Mouse (Mus musculus) midbrain, embryonic 10.5 days (tissue): ENCODE measurements at regions not wholly inside any gene's neighbourhood (a gene's known extent, or its start where the extent isn't known, plus 50 kb on each side); places are given as distances from the start of the nearest gene placed in this dataset.
A peak's percentile ranks its signal among the peaks of the same experiment; 100 is the strongest.

Experiments used
- DNase-seq: peaks from one replicate; pipeline ENCODE4 v3.0.0-alpha.2; 2017; ENCODE audit warnings: low spot score
- H3K27ac ChIP-seq: fragments of 300-500 bp; sonication (generic); replicated peaks from 2 replicates; pipeline ENCODE4 v1.5.1; 2016; ENCODE audit warnings: mild to moderate bottlenecking
- H3K27me3 ChIP-seq: fragments of 300-500 bp; sonication (generic); 2 replicates; pipeline ENCODE4 v1.6.1; 2016; ENCODE audit warnings: low read depth, mild to moderate bottlenecking; ENCODE audit not compliant: poor library complexity, severe bottlenecking
- H3K36me3 ChIP-seq: fragments of 300-500 bp; sonication (generic); 2 replicates; pipeline ENCODE4 v1.6.1; 2016; ENCODE audit warnings: mild to moderate bottlenecking, moderate library complexity
- H3K4me1 ChIP-seq: fragments of 300-500 bp; sonication (generic); 2 replicates; pipeline ENCODE4 v1.6.1; 2016
- H3K4me3 ChIP-seq: fragments of 300-500 bp; sonication (generic); 2 replicates; pipeline ENCODE4 v1.5.1; 2016; ENCODE audit warnings: mild to moderate bottlenecking, moderate library complexity
- H3K9me3 ChIP-seq: fragments of 300-500 bp; sonication (generic); replicated peaks from 2 replicates; pipeline ENCODE4 v1.6.1; 2016; ENCODE audit warnings: mild to moderate bottlenecking
- WGBS: fragments of 180-500 bp; shearing (Covaris S2); methylation state at CpG from one replicate; pipeline ENCODE4 v1.1.7; 2016; 5-methylcytosine and 5-hydroxymethylcytosine counted together

- Histone ChIP-seq H3K4me3 (peak overlapping the region; percentile 28; the same call in 1 of the 2 replicates), H3K4me1 (peaks cover 21% of the 10 kb centered on the region), H3K9me3 (no peaks in the 10 kb centered on the region), H3K27ac (0 out of 2 replicates have a peak overlapping the region, but pooled peaks have one; percentile 46), H3K27me3 (peaks cover 92% of the 10 kb centered on the region), H3K36me3 (no peaks in the 10 kb centered on the region)
- DNase-seq: peak; percentile 30
- WGBS: 18% methylated on average over 6 of the region's 6 CpGs
Observed at GRCm38 (mm10) chr7:69950221-69950670, 416.3 kb downstream of the Nr2f2 start.

GRCm38 (mm10) chr7:69949647-69950121 is 416.9 kb downstream of the Nr2f2 start:
- Histone ChIP-seq H3K4me3 (peak overlapping the region; percentile 28), H3K9me3 (no peaks in the 10 kb centered on the region), H3K27me3 (peaks cover 88% of the 10 kb centered on the region), H3K4me1 (peaks cover 21% of the 10 kb centered on the region), H3K36me3 (no peaks in the 10 kb centered on the region), H3K27ac (peak overlapping the region; percentile 46)
- DNase-seq: peak; percentile 20
- WGBS: 35% methylated on average over 10 of the region's 10 CpGs

- no peak for DNase-seq
- Histone ChIP-seq H3K27ac (no peak overlapping the region), H3K9me3 (no peaks in the 10 kb centered on the region), H3K36me3 (no peaks in the 10 kb centered on the region), H3K4me1 (peaks cover 21% of the 10 kb centered on the region), H3K4me3 (no peak overlapping the region), H3K27me3 (peaks cover 59% of the 10 kb centered on the region)
- 92% methylated on average over 3 of the region's 3 CpGs for WGBS
Observed at GRCm38 (mm10) chr7:69946396-69946795, 420.1 kb downstream of the Nr2f2 start.

GRCm38 (mm10) chr7:69941881-69942280 is 424.7 kb downstream of the Nr2f2 start:
- DNase-seq: no peak
- no peaks in the 10 kb centered on the region for H3K4me1 ChIP-seq
- 93% methylated on average over 6 of the region's 6 CpGs for WGBS
- H3K27ac ChIP-seq: no peak overlapping the region
- no peak overlapping the region for H3K4me3 ChIP-seq
- H3K36me3 ChIP-seq: no peaks in the 10 kb centered on the region
- peaks cover 17% of the 10 kb centered on the region for H3K27me3 ChIP-seq
- H3K9me3 ChIP-seq: no peaks in the 10 kb centered on the region

GRCm38 (mm10) chr7:69925261-69925660 is 441.3 kb downstream of the Nr2f2 start:
- DNase-seq: no peak
- no peaks in the 10 kb centered on the region for H3K36me3 ChIP-seq
- no peak overlapping the region for H3K4me3 ChIP-seq
- peaks cover 9% of the 10 kb centered on the region for H3K4me1 ChIP-seq
- 86% methylated on average over 5 of the region's 5 CpGs for WGBS
- peaks cover 5% of the 10 kb centered on the region for H3K27me3 ChIP-seq
- H3K27ac ChIP-seq: no peak overlapping the region
- H3K9me3 ChIP-seq: no peaks in the 10 kb centered on the region

- H3K27ac ChIP-seq: no peak overlapping the region
- H3K4me1 ChIP-seq: peaks cover 6% of the 10 kb centered on the region
- H3K27me3 ChIP-seq: no peaks in the 10 kb centered on the region; the same call in 1 of the 2 replicates
- DNase-seq: no peak
- no peak overlapping the region for H3K4me3 ChIP-seq
- H3K36me3 ChIP-seq: no peaks in the 10 kb centered on the region
- no peaks in the 10 kb centered on the region for H3K9me3 ChIP-seq
Observed at GRCm38 (mm10) chr7:69924551-69924950, 442.0 kb downstream of the Nr2f2 start.

- no peaks in the 10 kb centered on the region for H3K27me3 ChIP-seq
- H3K4me3 ChIP-seq: no peak overlapping the region
- DNase-seq: no peak
- 85% methylated on average over 4 of the region's 4 CpGs for WGBS
- H3K4me1 ChIP-seq: no peaks in the 10 kb centered on the region
- no peaks in the 10 kb centered on the region for H3K36me3 ChIP-seq
- H3K27ac ChIP-seq: no peak overlapping the region
- H3K9me3 ChIP-seq: no peaks in the 10 kb centered on the region
Observed at GRCm38 (mm10) chr7:69911760-69912159, 454.8 kb downstream of the Nr2f2 start.

- no peaks in the 10 kb centered on the region for H3K9me3 ChIP-seq
- no peaks in the 10 kb centered on the region for H3K27me3 ChIP-seq
- peaks cover 18% of the 10 kb centered on the region for H3K4me1 ChIP-seq
- H3K27ac ChIP-seq: no peak overlapping the region; the same call in 1 of the 2 replicates
- DNase-seq: no peak
- H3K36me3 ChIP-seq: no peaks in the 10 kb centered on the region
- no peak overlapping the region for H3K4me3 ChIP-seq
- WGBS: 64% methylated on average over 9 of the region's 9 CpGs
Observed at GRCm38 (mm10) chr7:69890503-69891061, 476.0 kb downstream of the Nr2f2 start.

GRCm38 (mm10) chr7:69888251-69888650 is 478.3 kb downstream of the Nr2f2 start:
- DNase-seq: no peak
- peaks cover 18% of the 10 kb centered on the region for H3K4me1 ChIP-seq
- no peaks in the 10 kb centered on the region for H3K36me3 ChIP-seq
- 76% methylated on average over 7 of the region's 7 CpGs for WGBS
- H3K9me3 ChIP-seq: no peaks in the 10 kb centered on the region
- H3K27ac ChIP-seq: no peak overlapping the region
- no peaks in the 10 kb centered on the region for H3K27me3 ChIP-seq
- no peak overlapping the region for H3K4me3 ChIP-seq

GRCm38 (mm10) chr7:69877031-69877430 is 489.5 kb downstream of the Nr2f2 start:
- Histone ChIP-seq H3K36me3 (no peaks in the 10 kb centered on the region), H3K4me1 (no peaks in the 10 kb centered on the region), H3K4me3 (no peak overlapping the region), H3K27me3 (no peaks in the 10 kb centered on the region), H3K27ac (no peak overlapping the region), H3K9me3 (0 out of 2 replicates have a peak, but pooled peaks cover 4% of the 10 kb centered on the region)
- DNase-seq: no peak

- DNase-seq: no peak
- H3K9me3 ChIP-seq: no peaks in the 10 kb centered on the region
- H3K27me3 ChIP-seq: no peaks in the 10 kb centered on the region
- 93% methylated on average over 3 of the region's 3 CpGs for WGBS
- no peak overlapping the region for H3K4me3 ChIP-seq
- H3K27ac ChIP-seq: no peak overlapping the region
- no peaks in the 10 kb centered on the region for H3K4me1 ChIP-seq
- H3K36me3 ChIP-seq: no peaks in the 10 kb centered on the region
Observed at GRCm38 (mm10) chr7:69865801-69866200, 500.7 kb downstream of the Nr2f2 start.

- H3K9me3 ChIP-seq: no peaks in the 10 kb centered on the region
- H3K4me3 ChIP-seq: no peak overlapping the region
- no peaks in the 10 kb centered on the region for H3K4me1 ChIP-seq
- H3K27me3 ChIP-seq: no peaks in the 10 kb centered on the region
- H3K27ac ChIP-seq: no peak overlapping the region
- H3K36me3 ChIP-seq: no peaks in the 10 kb centered on the region
- WGBS: 85% methylated on average over 19 of the region's 19 CpGs
- no peak for DNase-seq
Observed at GRCm38 (mm10) chr7:69844631-69845324, 521.8 kb downstream of the Nr2f2 start.

- no peaks in the 10 kb centered on the region for H3K27me3 ChIP-seq
- no peaks in the 10 kb centered on the region for H3K9me3 ChIP-seq
- H3K27ac ChIP-seq: no peak overlapping the region
- WGBS: 91% methylated on average over 5 of the region's 5 CpGs
- H3K4me1 ChIP-seq: peaks cover 9% of the 10 kb centered on the region
- H3K36me3 ChIP-seq: no peaks in the 10 kb centered on the region
- no peak for DNase-seq
- H3K4me3 ChIP-seq: no peak overlapping the region
Observed at GRCm38 (mm10) chr7:69837379-69837778, 529.2 kb downstream of the Nr2f2 start.
